Mouse (Mus musculus): ENCODE results near the gene Rabepk. TPM values are rescaled to one million over a fixed set of nuclear protein-coding genes. Genes with fewer than 3 reads are reported as not detected.

Gene Rabepk
- polyA plus RNA-seq (2014; fragmentation: Illumina TruSeq; extraction: RNeasy Lipid Tissue Mini Kit (QIAGEN cat#74804); ENCODE audit: low replicate concordance) = 4.1 TPM

GRCm38 (mm10) chr2:34799357-34800256, at the start of gene Rabepk:
TSS of gene Rabepk (minus strand) at chr2:34799912.

GRCm38 (mm10) chr2:34832766-34833457, 33.2 kb upstream of the Rabepk start, which contains the start of gene Gm34653:
TSS of gene Gm34653 (plus strand) at chr2:34833007.

GRCm38 (mm10) chr2:34825827-34826459, 26.2 kb upstream of the Rabepk start, which contains the start of gene Fbxw2:
TSS of gene Fbxw2 (minus strand) at chr2:34826311.

GRCm38 (mm10) chr2:34771368-34772226, 28.1 kb downstream of the Rabepk start, which contains the start of gene Hspa5:
TSS of gene Hspa5 (plus strand) at chr2:34771970.

GRCm38 (mm10) chr2:34754551-34755358, 45.0 kb downstream of the Rabepk start, which contains the start of gene Gapvd1:
TSS of gene Gapvd1 (minus strand) at chr2:34755232.

Other genes with a start within 250 kb of the Rabepk start
- gene Gapvd1, start 44.7 kb downstream of the Rabepk start, polyA plus RNA-seq (2014; fragmentation: Illumina TruSeq; extraction: RNeasy Lipid Tissue Mini Kit (QIAGEN cat#74804); ENCODE audit: low replicate concordance) = 36.3 TPM
- 997 TPM for gene Hspa5, start 27.9 kb downstream of the Rabepk start, polyA plus RNA-seq (2014; fragmentation: Illumina TruSeq; extraction: RNeasy Lipid Tissue Mini Kit (QIAGEN cat#74804); ENCODE audit: low replicate concordance)
- gene Fbxw2, start 26.4 kb upstream of the Rabepk start, polyA plus RNA-seq (2014; fragmentation: Illumina TruSeq; extraction: RNeasy Lipid Tissue Mini Kit (QIAGEN cat#74804); ENCODE audit: low replicate concordance) = 60.2 TPM
- gene Gm34653, start 33.1 kb upstream of the Rabepk start, polyA plus RNA-seq (2014; fragmentation: Illumina TruSeq; extraction: RNeasy Lipid Tissue Mini Kit (QIAGEN cat#74804); ENCODE audit: low replicate concordance) = not detected
- 2.4 TPM for gene Cutal, start 74.5 kb upstream of the Rabepk start, polyA plus RNA-seq (2014; fragmentation: Illumina TruSeq; extraction: RNeasy Lipid Tissue Mini Kit (QIAGEN cat#74804); ENCODE audit: low replicate concordance)
- gene Psmd5, start 75.1 kb upstream of the Rabepk start, polyA plus RNA-seq (2014; fragmentation: Illumina TruSeq; extraction: RNeasy Lipid Tissue Mini Kit (QIAGEN cat#74804); ENCODE audit: low replicate concordance) = 21.5 TPM
- 0.67 TPM for gene Phf19, start 114.1 kb upstream of the Rabepk start, polyA plus RNA-seq (2014; fragmentation: Illumina TruSeq; extraction: RNeasy Lipid Tissue Mini Kit (QIAGEN cat#74804); ENCODE audit: low replicate concordance)
- gene Traf1, start 161.9 kb upstream of the Rabepk start, polyA plus RNA-seq (2014; fragmentation: Illumina TruSeq; extraction: RNeasy Lipid Tissue Mini Kit (QIAGEN cat#74804); ENCODE audit: low replicate concordance) = 1.7 TPM

Data from small intestine, adult 10 weeks (tissue).